Mouse (Mus musculus) Patski (cell line): ENCODE measurements around the gene Strbp. TPM values are rescaled to one million over a fixed set of nuclear protein-coding genes. Genes with fewer than 3 reads are reported as not detected.

Experiments used
- ATAC-seq: fragments of 100-300 bp; one replicate; pipeline ENCODE4 v1.8.0; 2021
- CTCF ChIA-PET: fragments of 350-600 bp; sonication (Branson Sonifier 250); formaldehyde crosslinking; loops from one replicate; lab custom pipeline; 2022; ENCODE audit warnings: inconsistent platforms; lab: Charles Lee
- POLR2A ChIA-PET: fragments of 350-600 bp; sonication (Branson Sonifier 250); formaldehyde crosslinking; loops from one replicate; lab custom pipeline; 2022; ENCODE audit warnings: antibody characterized with exemption, inconsistent platforms; lab: Charles Lee
- DNase-seq: peaks from one replicate; pipeline ENCODE4 v3.0.0-alpha.2; 2011; ENCODE audit warnings: low read depth, low spot score
- H3K27me3 ChIP-seq: fragments of 371-371 bp; one replicate; pipeline ENCODE4 v1.5.1; 2021
- CTCF ChIP-seq: fragments of 100-300 bp; IDR thresholded peaks from one replicate; pipeline ENCODE4 v1.5.1; 2021
- in situ Hi-C: fragments of 300-500 bp; cut with MboI; formaldehyde crosslinking; loops from 3 replicates; pipeline ENCODE4 v1.11.1; 2018; ENCODE audit warnings: low pct_unique_long_range_greater_than_20kb, mixed read lengths
- polyA plus RNA-seq: library from polyadenylated mRNA; unstranded; gene quantifications from one replicate; pipeline ENCODE4 v1.2.3, GENCODE M21; 2021

The Strbp gene
- polyA plus RNA-seq, 1 experiment from 2014 or later, result 51.8 TPM

- H3K27me3 ChIP-seq, result no peaks in the 10 kb centered on the region
- in situ Hi-C loops, result no loop called here
- DNase-seq, result no peak
- ATAC-seq, result no peak
- POLR2A ChIA-PET, result interaction anchor here (1.0 to 1.4 kb wide), 3 partner anchors 9 to 67 kb away, joined by 4 to 9 read pairs (median 5); no protein-coding TSS in a partner anchor
- CTCF ChIA-PET, result interaction anchor here (1.1 to 2.9 kb wide), 5 partner anchors 9 to 134 kb away, joined by 3 to 16 read pairs (median 4); no protein-coding TSS in a partner anchor
- TF ChIP-seq CTCF, result no peak
These were observed 592 bp upstream of the Strbp start for GRCm38 (mm10) chr2:37704141-37704760.

- peak; percentile 59 for ATAC-seq
- H3K27me3 ChIP-seq, result no peaks in the 10 kb centered on the region
- DNase-seq, result no peak
- TF ChIP-seq CTCF, result no peak
- in situ Hi-C loops, result no loop called here
- ChIA-PET POLR2A (interaction anchor here (1.4 kb wide), 1 partner anchor 69 kb away, joined by 9 read pairs; no protein-coding TSS in a partner anchor), CTCF (interaction anchor here (2.4 to 2.9 kb wide), 2 partner anchors 8 to 69 kb away, joined by 6 to 16 read pairs; no protein-coding TSS in a partner anchor)
These were observed 1.1 kb downstream of the Strbp start for GRCm38 (mm10) chr2:37702301-37703172.

- POLR2A ChIA-PET, result interaction anchor here (1.0 kb wide), 1 partner anchor 17 kb away, joined by 3 read pairs; no protein-coding TSS in a partner anchor
- CTCF ChIA-PET, result no interaction called here
- DNase-seq (no peak), ATAC-seq (no peak)
- no peaks in the 10 kb centered on the region for H3K27me3 ChIP-seq
- no peak for TF ChIP-seq CTCF
- in situ Hi-C loops, result no loop called here
These were observed 14.5 kb downstream of the Strbp start for GRCm38 (mm10) chr2:37689064-37689615.

GRCm38 (mm10) chr2:37687031-37687430 is 16.6 kb downstream of the Strbp start:
- ATAC-seq, result no peak
- in situ Hi-C loops, result no loop called here
- ChIA-PET POLR2A (interaction anchor here (0.6 to 1.9 kb wide), 3 partner anchors 11 to 41 kb away, joined by 3 to 4 read pairs (median 3); partner anchors contain the start of gene Strbp), CTCF (interaction anchor here (1.2 to 2.5 kb wide), 4 partner anchors 9 to 85 kb away, joined by 3 to 8 read pairs (median 4); no protein-coding TSS in a partner anchor)
- DNase-seq, result no peak
- H3K27me3 ChIP-seq, result no peaks in the 10 kb centered on the region
- no peak for TF ChIP-seq CTCF

- ChIA-PET POLR2A (no interaction called here), CTCF (interaction anchor here (1.1 to 2.9 kb wide), 2 partner anchors 10 to 21 kb away, joined by 3 to 11 read pairs; no protein-coding TSS in a partner anchor)
- no peaks in the 10 kb centered on the region for H3K27me3 ChIP-seq
- no peak for ATAC-seq
- in situ Hi-C loops, result no loop called here
- TF ChIP-seq CTCF, result peak; percentile 35
- DNase-seq, result no peak
These were observed 18.8 kb downstream of the Strbp start for GRCm38 (mm10) chr2:37684864-37685263.

GRCm38 (mm10) chr2:37682197-37682811 is 21.4 kb downstream of the Strbp start:
- ChIA-PET CTCF (interaction anchor here (1.2 to 1.6 kb wide), 4 partner anchors 13 to 89 kb away, joined by 3 to 5 read pairs (median 4); no protein-coding TSS in a partner anchor), POLR2A (no interaction called here)
- DNase-seq, result no peak
- no peak for ATAC-seq
- H3K27me3 ChIP-seq, result no peaks in the 10 kb centered on the region
- TF ChIP-seq CTCF, result no peak
- in situ Hi-C loops, result no loop called here

DNA sequence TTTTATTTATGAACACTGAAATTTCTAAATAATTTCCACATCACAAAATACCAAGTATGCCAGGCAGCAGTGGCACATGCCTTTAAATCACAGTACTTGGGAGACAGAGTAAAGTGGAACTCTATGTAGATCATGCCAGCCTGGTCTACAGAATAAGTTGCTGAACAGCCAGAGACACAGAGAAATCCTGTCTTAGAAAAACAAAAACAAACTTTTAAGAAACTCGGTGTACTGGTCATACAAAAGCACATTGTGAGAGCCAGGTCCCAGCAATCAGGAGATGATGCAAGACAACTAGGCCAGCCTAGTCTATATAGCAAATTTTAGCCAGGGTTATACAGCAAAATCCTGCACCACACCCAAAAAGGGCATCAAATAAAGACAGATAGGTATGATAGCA is 52.6 kb downstream of the Strbp start:
- POLR2A ChIA-PET, result no interaction called here
- ATAC-seq, result no peak
- no peak for DNase-seq

GRCm38 (mm10) chr2:37649590-37649989 is 54.1 kb downstream of the Strbp start:
- DNase-seq (no peak), ATAC-seq (no peak)
- ChIA-PET POLR2A (no interaction called here), CTCF (no interaction called here)
- TF ChIP-seq CTCF, result no peak
- no peaks in the 10 kb centered on the region for H3K27me3 ChIP-seq
- in situ Hi-C loops, result no loop called here

More for the DNA sequence above, 52.6 kb downstream of the Strbp start:
- CTCF ChIA-PET, result no interaction called here
- H3K27me3 ChIP-seq, result no peaks in the 10 kb centered on the region
- no peak for TF ChIP-seq CTCF
- in situ Hi-C loops, result no loop called here

DNA sequence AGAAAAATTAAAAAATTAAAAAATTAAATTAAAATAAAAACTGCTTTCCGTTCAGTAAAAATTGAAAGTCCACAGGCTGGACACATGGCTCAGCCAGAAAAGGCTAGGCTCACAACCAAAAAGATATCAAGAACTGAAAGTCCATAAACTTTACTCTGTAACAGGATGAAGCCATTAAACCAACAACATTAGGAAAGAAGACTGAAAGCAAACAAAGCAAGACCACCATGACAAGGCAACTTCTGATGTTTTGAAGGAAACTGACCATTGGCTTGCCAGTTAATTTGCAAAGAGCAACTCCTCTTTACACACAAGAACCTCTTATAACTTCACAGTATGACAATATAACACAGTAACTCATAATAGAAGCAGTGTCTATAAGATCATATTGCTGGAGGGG is 54.7 kb downstream of the Strbp start:
- in situ Hi-C loops, result no loop called here
- ATAC-seq (no peak), DNase-seq (no peak)
- TF ChIP-seq CTCF, result no peak
- H3K27me3 ChIP-seq, result no peaks in the 10 kb centered on the region
- ChIA-PET CTCF (no interaction called here), POLR2A (no interaction called here)

- ChIA-PET CTCF (no interaction called here), POLR2A (no interaction called here)
- in situ Hi-C loops, result no loop called here
- ATAC-seq (no peak), DNase-seq (no peak)
- no peak for TF ChIP-seq CTCF
- no peaks in the 10 kb centered on the region for H3K27me3 ChIP-seq
These were observed 80.3 kb downstream of the Strbp start for GRCm38 (mm10) chr2:37623343-37623742.
